Mouse (Mus musculus) liver, postnatal 0 days (tissue): ENCODE measurements at regions not wholly inside any gene's neighbourhood (a gene's known extent, or its start where the extent isn't known, plus 50 kb on each side); places are given as distances from the start of the nearest gene placed in this dataset.

Source experiments
- CTCF ChIP-seq: sonication (generic); IDR thresholded peaks from 2 replicates; pipeline ENCODE4 v1.5.1; 2016; ENCODE audit warnings: antibody characterized with exemption, low read depth
- EP300 ChIP-seq: IDR thresholded peaks from 2 replicates; pipeline ENCODE4 v1.6.1; 2016; ENCODE audit warnings: antibody characterized with exemption, low read depth, mild to moderate bottlenecking

DNA sequence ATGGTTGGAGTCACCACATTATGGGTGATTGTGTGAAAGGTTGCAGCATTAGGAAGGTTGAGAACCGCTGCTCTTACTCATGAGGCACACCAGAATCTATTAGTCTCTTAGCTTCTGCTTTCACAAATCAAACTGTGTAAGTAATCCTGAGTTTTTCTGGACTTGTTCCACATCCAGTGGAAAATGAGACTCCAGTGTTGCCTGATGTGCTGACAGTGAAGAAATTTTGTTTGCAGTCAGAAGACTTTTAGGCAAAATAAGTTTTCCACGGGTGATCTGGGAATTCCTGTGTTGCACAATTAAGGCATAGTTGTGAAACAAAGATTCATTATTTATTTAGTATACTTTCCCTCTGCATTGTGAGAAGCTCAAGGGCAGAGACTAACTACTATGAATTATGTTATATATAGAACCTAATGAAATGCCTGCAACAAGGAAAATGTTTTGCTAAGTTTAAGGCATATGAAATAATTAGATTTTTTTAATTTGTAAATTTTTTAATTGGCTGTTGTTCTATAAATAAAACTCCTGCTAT lies 3490.3 kb downstream of the 9330182O14Rik start:
- TF ChIP-seq CTCF (no peak), EP300 (no peak)
